Mouse (Mus musculus) forebrain, embryonic 12.5 days (tissue): Measurements from ENCODE around the gene Ppp1r1b. TPM values are rescaled to one million over a fixed set of nuclear protein-coding genes. Genes with fewer than 3 reads are reported as not detected.

Source experiments
- ATAC-seq: fragments of 200-750 bp; cut with Nextera tagmentation; 2 replicates; pipeline ENCODE4 v1.8.0; 2017; ENCODE audit warnings: moderate TSS enrichment; ENCODE audit not compliant: low FRiP score
- H3K27ac ChIP-seq: fragments of 300-500 bp; sonication (generic); 2 replicates; pipeline ENCODE4 v1.5.1; 2016; ENCODE audit warnings: mild to moderate bottlenecking
- H3K27me3 ChIP-seq: fragments of 300-500 bp; sonication (generic); 2 replicates; pipeline ENCODE4 v1.6.1; 2016; ENCODE audit warnings: mild to moderate bottlenecking
- H3K36me3 ChIP-seq: fragments of 300-500 bp; sonication (generic); replicated peaks from 2 replicates; pipeline ENCODE4 v1.6.1; 2016; ENCODE audit warnings: mild to moderate bottlenecking
- H3K4me1 ChIP-seq: fragments of 300-500 bp; sonication (generic); 2 replicates; pipeline ENCODE4 v1.6.1; 2016
- H3K4me2 ChIP-seq: fragments of 300-500 bp; sonication (generic); 2 replicates; pipeline ENCODE4 v1.6.1; 2016; ENCODE audit warnings: mild to moderate bottlenecking, moderate library complexity
- H3K4me3 ChIP-seq: fragments of 300-500 bp; sonication (generic); replicated peaks from 2 replicates; pipeline ENCODE4 v1.5.1; 2016; ENCODE audit warnings: mild to moderate bottlenecking
- H3K9ac ChIP-seq: fragments of 300-500 bp; sonication (generic); 2 replicates; pipeline ENCODE4 v1.6.1; 2016; ENCODE audit warnings: mild to moderate bottlenecking
- H3K9me3 ChIP-seq: fragments of 300-500 bp; sonication (generic); 2 replicates; pipeline ENCODE4 v1.6.1; 2016
- WGBS: fragments of 180-500 bp; shearing (Covaris S2); methylation state at CpG from one replicate; pipeline ENCODE4 v1.1.7; 2016; 5-methylcytosine and 5-hydroxymethylcytosine counted together
- polyA plus RNA-seq: library from polyadenylated mRNA; unstranded; fragments of >200 nt; fragmentation: Nextera tagmentation; extraction: Ambion mirVana; gene quantifications from 2 replicates; pipeline ENCODE4 v1.2.1, GENCODE M21; 2016

Ppp1r1b gene
- polyA plus RNA-seq, 1 experiment from 2014 or later: 3.1 TPM

GRCm38 (mm10) chr11:98339679-98340287 is 8.4 kb upstream of the Ppp1r1b start:
- no peak for ATAC-seq
- peaks cover 87% of the 10 kb centered on the region for H3K27me3 ChIP-seq
- no peaks in the 10 kb centered on the region for H3K9me3 ChIP-seq
- H3K36me3 ChIP-seq: no peaks in the 10 kb centered on the region
- H3K27ac ChIP-seq: peak overlapping the region; percentile 90
- H3K4me3 ChIP-seq: peak overlapping the region; percentile 47
- H3K4me1 ChIP-seq: peaks cover 37% of the 10 kb centered on the region
- WGBS: 3% methylated on average over 9 of the region's 11 CpGs
- H3K4me2 ChIP-seq: peak overlapping the region; percentile 94
- peak overlapping the region; percentile 72; the same call in 1 of the 2 replicates for H3K9ac ChIP-seq

GRCm38 (mm10) chr11:98340597-98340996 is 7.6 kb upstream of the Ppp1r1b start:
- Histone ChIP-seq H3K27ac (no peak overlapping the region), H3K9ac (no peak overlapping the region), H3K4me2 (no peak overlapping the region), H3K27me3 (peaks cover 85% of the 10 kb centered on the region), H3K4me1 (peaks cover 35% of the 10 kb centered on the region), H3K9me3 (no peaks in the 10 kb centered on the region), H3K4me3 (no peak overlapping the region), H3K36me3 (no peaks in the 10 kb centered on the region)
- WGBS: 12% methylated on average over 4 of the region's 4 CpGs
- no peak for ATAC-seq

DNA sequence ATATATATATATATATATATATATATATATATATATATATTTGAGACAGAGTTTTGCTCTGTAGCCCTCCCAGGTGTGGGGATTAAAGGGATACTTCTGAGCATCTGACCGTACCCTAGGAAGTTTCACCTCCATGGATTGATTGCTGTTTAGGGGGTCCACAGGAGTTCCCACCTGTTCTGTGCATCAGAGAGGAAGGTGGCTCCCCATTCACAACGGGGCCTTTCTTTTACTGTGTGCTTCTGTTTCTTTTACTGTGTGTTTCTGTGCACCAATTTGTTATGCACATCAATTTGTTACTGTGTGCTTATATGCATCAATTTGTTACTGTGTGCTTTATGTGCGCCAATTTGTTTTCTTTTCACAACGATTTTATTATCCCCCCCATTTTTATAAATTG is 7.0 kb upstream of the Ppp1r1b start:
- Histone ChIP-seq H3K9ac (no peak overlapping the region), H3K4me2 (no peak overlapping the region), H3K27me3 (peaks cover 85% of the 10 kb centered on the region), H3K9me3 (no peaks in the 10 kb centered on the region), H3K4me1 (peaks cover 36% of the 10 kb centered on the region), H3K27ac (no peak overlapping the region), H3K4me3 (no peak overlapping the region), H3K36me3 (no peaks in the 10 kb centered on the region)
- no peak for ATAC-seq
- WGBS: 52% methylated on average over 4 of the region's 4 CpGs

GRCm38 (mm10) chr11:98342000-98342945 is 5.9 kb upstream of the Ppp1r1b start:
- WGBS: 3% methylated on average over 29 of the region's 29 CpGs
- peaks cover 37% of the 10 kb centered on the region for H3K4me1 ChIP-seq
- H3K4me3 ChIP-seq: peak overlapping the region; percentile 26
- H3K9ac ChIP-seq: no peak overlapping the region
- no peak overlapping the region for H3K27ac ChIP-seq
- peaks cover 85% of the 10 kb centered on the region for H3K27me3 ChIP-seq
- ATAC-seq: peak; percentile 72; the same call in 1 of the 2 replicates
- H3K36me3 ChIP-seq: no peaks in the 10 kb centered on the region
- H3K4me2 ChIP-seq: peak overlapping the region; percentile 48
- no peaks in the 10 kb centered on the region for H3K9me3 ChIP-seq

GRCm38 (mm10) chr11:98345253-98345652 is 3.0 kb upstream of the Ppp1r1b start:
- H3K4me2 ChIP-seq: peak overlapping the region; percentile 41
- WGBS: 3% methylated on average over 14 of the region's 14 CpGs
- no peaks in the 10 kb centered on the region for H3K36me3 ChIP-seq
- H3K4me1 ChIP-seq: peaks cover 33% of the 10 kb centered on the region
- no peak for ATAC-seq
- peaks cover 85% of the 10 kb centered on the region for H3K27me3 ChIP-seq
- H3K4me3 ChIP-seq: no peak overlapping the region; the same call in 1 of the 2 replicates
- no peaks in the 10 kb centered on the region for H3K9me3 ChIP-seq
- H3K27ac ChIP-seq: no peak overlapping the region
- no peak overlapping the region for H3K9ac ChIP-seq

- ATAC-seq: no peak
- 7% methylated on average over 9 of the region's 9 CpGs for WGBS
- H3K9ac ChIP-seq: 0 out of 2 replicates have a peak overlapping the region, but pooled peaks have one; percentile 17
Measured at GRCm38 (mm10) chr11:98346168-98346567, 2.0 kb upstream of the Ppp1r1b start.

DNA sequence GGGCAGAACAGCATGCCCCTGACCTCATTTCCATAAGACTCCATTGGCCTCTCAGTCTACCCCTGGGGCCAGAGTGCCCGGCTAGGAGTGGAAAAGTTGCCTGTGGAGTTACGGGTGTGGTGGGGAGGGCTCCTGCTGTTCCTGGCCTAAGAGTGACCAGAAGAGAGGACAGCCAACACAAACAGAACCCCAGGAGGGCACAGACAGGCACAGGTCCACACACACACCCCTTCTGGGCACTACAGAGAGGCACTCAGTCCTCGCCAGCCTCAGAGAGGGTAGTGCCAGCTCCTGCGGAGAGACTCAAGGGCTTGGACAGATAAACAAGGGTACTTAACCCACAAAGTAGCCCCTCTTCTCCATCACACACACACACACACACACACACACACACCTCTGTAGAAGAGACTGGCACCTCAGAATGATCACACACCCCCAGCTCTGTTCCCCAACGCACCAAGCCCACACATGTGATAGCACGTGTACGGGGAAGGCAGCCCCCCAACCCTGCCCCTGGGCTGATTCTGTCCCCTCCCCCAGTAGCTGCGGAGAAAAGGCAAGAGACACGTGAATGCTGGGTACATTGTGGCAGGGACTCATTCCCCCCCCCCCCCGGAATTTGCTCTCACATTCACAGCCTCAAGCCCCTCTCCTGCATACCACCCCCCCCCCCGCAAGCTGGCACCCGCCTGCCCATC is 670 bp upstream of the Ppp1r1b start:
- 3% methylated on average over 12 of the region's 12 CpGs for WGBS
- peak overlapping the region; percentile 49 for H3K4me3 ChIP-seq
- H3K27me3 ChIP-seq: peaks cover 86% of the 10 kb centered on the region
- H3K9ac ChIP-seq: 0 out of 2 replicates have a peak overlapping the region, but pooled peaks have one; percentile 55
- H3K36me3 ChIP-seq: no peaks in the 10 kb centered on the region
- H3K4me2 ChIP-seq: peak overlapping the region; percentile 93
- ATAC-seq: no peak
- H3K27ac ChIP-seq: no peak overlapping the region
- H3K9me3 ChIP-seq: no peaks in the 10 kb centered on the region
- H3K4me1 ChIP-seq: peaks cover 24% of the 10 kb centered on the region

More at GRCm38 (mm10) chr11:98346168-98346567, 2.0 kb upstream of the Ppp1r1b start:
- peaks cover 86% of the 10 kb centered on the region for H3K27me3 ChIP-seq
- no peak overlapping the region for H3K27ac ChIP-seq
- H3K9me3 ChIP-seq: no peaks in the 10 kb centered on the region
- no peaks in the 10 kb centered on the region for H3K36me3 ChIP-seq
- no peak overlapping the region for H3K4me2 ChIP-seq
- no peak overlapping the region for H3K4me3 ChIP-seq
- peaks cover 32% of the 10 kb centered on the region for H3K4me1 ChIP-seq

GRCm38 (mm10) chr11:98349308-98349707 is 1.1 kb downstream of the Ppp1r1b start:
- Histone ChIP-seq H3K27me3 (peaks cover 94% of the 10 kb centered on the region), H3K4me1 (peaks cover 24% of the 10 kb centered on the region), H3K9me3 (no peaks in the 10 kb centered on the region), H3K4me2 (peak overlapping the region; percentile 93), H3K9ac (0 out of 2 replicates have a peak overlapping the region, but pooled peaks have one; percentile 55), H3K36me3 (no peaks in the 10 kb centered on the region), H3K4me3 (peak overlapping the region; percentile 49), H3K27ac (no peak overlapping the region)
- no peak for ATAC-seq
- WGBS: 1% methylated on average over 9 of the region's 9 CpGs

- WGBS: 76% methylated on average over 18 of the region's 18 CpGs
- H3K4me1 ChIP-seq: peaks cover 21% of the 10 kb centered on the region
- no peaks in the 10 kb centered on the region for H3K9me3 ChIP-seq
- H3K4me2 ChIP-seq: no peak overlapping the region
- H3K4me3 ChIP-seq: no peak overlapping the region
- H3K27me3 ChIP-seq: peaks cover 91% of the 10 kb centered on the region
- no peak overlapping the region for H3K9ac ChIP-seq
- H3K27ac ChIP-seq: no peak overlapping the region
- no peaks in the 10 kb centered on the region for H3K36me3 ChIP-seq
- no peak for ATAC-seq
Measured at GRCm38 (mm10) chr11:98352272-98352990, 4.2 kb downstream of the Ppp1r1b start.

GRCm38 (mm10) chr11:98353651-98354211 is 5.5 kb downstream of the Ppp1r1b start:
- H3K27ac ChIP-seq: no peak overlapping the region
- WGBS: 40% methylated on average over 8 of the region's 8 CpGs
- no peak overlapping the region for H3K4me2 ChIP-seq
- H3K27me3 ChIP-seq: peaks cover 78% of the 10 kb centered on the region
- H3K4me3 ChIP-seq: no peak overlapping the region
- H3K9ac ChIP-seq: 0 out of 2 replicates have a peak overlapping the region, but pooled peaks have one; percentile 36
- ATAC-seq: no peak
- H3K9me3 ChIP-seq: no peaks in the 10 kb centered on the region
- H3K4me1 ChIP-seq: peaks cover 14% of the 10 kb centered on the region
- H3K36me3 ChIP-seq: no peaks in the 10 kb centered on the region

- WGBS: 62% methylated on average over 14 of the region's 14 CpGs
- ATAC-seq: no peak
Measured at GRCm38 (mm10) chr11:98354445-98354844, 6.2 kb downstream of the Ppp1r1b start.

More at GRCm38 (mm10) chr11:98354445-98354844, 6.2 kb downstream of the Ppp1r1b start:
- Histone ChIP-seq H3K4me2 (no peak overlapping the region), H3K4me3 (no peak overlapping the region), H3K27me3 (peaks cover 70% of the 10 kb centered on the region), H3K9ac (no peak overlapping the region), H3K4me1 (peaks cover 15% of the 10 kb centered on the region), H3K9me3 (no peaks in the 10 kb centered on the region), H3K36me3 (no peaks in the 10 kb centered on the region), H3K27ac (no peak overlapping the region)
